Mouse (Mus musculus): ENCODE measurements around the gene Col4a4.

Col4a4 gene

DNA sequence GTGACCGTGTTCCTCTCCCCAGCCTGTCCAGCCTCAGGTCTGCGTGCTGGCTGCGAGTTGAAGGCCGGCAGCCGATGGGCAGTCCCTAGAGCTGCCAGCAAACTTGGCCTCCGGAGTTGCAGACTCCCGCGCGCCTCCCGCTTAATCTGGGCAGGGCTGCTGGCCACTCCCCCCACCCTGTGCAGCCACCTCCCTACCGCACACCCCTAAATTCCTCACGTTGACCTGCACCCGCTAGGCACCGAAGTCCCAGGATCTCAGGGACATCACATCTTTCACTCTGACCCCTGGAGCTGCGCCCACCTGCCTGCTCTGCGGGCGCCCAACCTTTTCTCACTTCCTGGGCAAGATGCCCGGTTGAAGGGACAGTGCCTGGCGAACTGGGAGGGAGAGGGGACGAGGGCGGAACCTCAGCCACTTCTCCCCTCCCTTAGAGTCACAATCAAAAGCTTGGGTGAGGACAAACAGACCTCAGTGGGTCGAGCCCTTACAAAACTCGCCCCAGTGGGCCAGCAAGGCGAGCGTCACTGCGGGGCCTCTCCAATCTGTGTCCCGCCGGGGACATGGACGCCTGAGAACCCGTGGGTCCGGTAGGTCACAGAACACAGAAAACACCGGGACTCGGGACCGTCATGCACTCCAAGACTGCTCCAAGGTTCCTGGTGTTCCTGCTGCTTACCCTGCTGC, at the start of gene Col4a4, which contains the start of gene Col4a3:
Col4a4 (minus strand) TSS at position 137 of the 687 bp plus-strand sequence.
Col4a3 (plus strand) TSS at position 209 of the 687 bp plus-strand sequence.
- in situ Hi-C loops (cut with MboI; ENCODE audit: low pct_unique_long_range_greater_than_20kb in 1 of 2, low sequenced_read_pairs in 2 of 2, unreplicated experiment in 1 of 2), result no loop called here

DNA sequence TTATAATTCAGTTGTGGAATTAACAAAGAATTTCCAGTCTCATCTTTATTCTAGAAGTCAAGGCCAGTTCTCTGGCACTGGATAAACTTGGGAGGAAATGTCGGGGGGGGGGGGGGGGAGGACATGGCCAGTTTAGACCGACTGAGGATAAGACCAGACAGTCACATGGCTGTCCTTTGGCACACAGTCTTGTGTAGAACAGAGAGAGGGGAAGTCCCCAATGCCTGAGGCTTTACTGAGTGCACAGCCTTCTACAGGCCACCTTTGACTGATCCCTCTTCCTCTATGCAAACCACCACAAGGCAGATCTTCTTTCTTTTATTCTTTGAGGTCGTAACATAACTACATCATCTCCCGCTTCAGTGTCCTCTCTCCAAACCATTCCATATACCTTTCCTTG, 49.7 kb upstream of the Col4a4 start:
- in situ Hi-C loops (cut with MboI; ENCODE audit: low pct_unique_long_range_greater_than_20kb in 1 of 2, low sequenced_read_pairs in 2 of 2, unreplicated experiment in 1 of 2), result loop anchor here in 1 of 2 experiments (10.0 kb wide), 1 partner anchor 62 kb away; no protein-coding TSS in a partner anchor

DNA sequence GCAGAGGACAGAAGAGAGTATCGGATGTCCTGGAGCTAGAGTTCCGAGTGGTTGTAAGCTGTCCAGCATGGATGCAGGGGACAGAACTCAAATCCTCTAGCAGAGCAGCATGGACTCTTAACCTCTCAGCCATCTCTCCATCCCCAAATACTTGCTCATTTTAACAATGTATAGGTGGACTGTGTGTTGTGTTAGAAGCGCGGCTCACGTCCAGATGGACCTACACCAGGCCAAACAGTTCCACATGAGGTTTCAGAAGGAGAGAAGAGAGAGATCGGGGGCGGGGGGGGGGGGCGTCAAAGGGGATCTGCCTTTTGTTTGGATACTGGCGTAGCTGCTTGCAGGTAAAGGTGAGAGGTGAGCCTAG, 48.6 kb upstream of the Col4a4 start:
- in situ Hi-C loops (cut with MboI; ENCODE audit: low pct_unique_long_range_greater_than_20kb in 1 of 2, low sequenced_read_pairs in 2 of 2, unreplicated experiment in 1 of 2), result loop anchor here in 1 of 2 experiments (10.0 kb wide), 1 partner anchor 60 kb away; no protein-coding TSS in a partner anchor

DNA sequence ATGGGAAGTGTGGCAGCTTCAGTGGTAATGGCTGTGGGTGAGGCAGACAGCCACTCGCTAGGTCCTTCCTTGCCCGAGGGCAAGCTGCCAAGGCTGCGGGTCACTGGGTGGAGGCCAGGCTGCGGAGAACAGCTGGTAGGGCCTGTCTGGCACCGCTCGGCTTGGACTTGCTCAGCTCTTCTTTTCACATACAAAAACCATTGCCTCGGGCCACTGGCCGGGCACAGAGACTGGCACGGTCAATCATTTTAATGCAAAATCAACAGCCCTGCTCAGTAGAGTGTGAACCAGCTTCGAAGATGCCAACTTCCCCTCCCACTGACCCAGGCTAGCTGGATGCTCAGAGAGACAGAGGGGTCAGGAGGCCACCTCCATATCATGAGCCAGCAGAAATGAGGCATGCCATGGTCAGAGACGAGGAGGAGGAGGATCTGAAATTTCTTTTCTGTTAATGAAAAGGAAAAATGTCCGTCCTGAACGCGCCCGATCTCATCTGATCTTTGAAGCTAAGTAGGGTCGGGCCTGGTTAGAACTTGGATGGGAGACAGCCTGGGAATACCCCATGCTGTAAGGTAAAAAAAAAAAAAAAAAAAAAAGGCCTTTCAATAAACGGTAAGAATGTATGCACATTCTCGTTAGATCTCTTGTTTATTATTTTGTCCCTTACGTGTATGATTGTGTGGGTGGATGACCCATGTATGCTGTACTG, 48.0 kb upstream of the Col4a4 start:
- in situ Hi-C loops (cut with MboI; ENCODE audit: low pct_unique_long_range_greater_than_20kb in 1 of 2, low sequenced_read_pairs in 2 of 2, unreplicated experiment in 1 of 2), result loop anchor here in 1 of 2 experiments (10.0 kb wide), 1 partner anchor 60 kb away; no protein-coding TSS in a partner anchor

DNA sequence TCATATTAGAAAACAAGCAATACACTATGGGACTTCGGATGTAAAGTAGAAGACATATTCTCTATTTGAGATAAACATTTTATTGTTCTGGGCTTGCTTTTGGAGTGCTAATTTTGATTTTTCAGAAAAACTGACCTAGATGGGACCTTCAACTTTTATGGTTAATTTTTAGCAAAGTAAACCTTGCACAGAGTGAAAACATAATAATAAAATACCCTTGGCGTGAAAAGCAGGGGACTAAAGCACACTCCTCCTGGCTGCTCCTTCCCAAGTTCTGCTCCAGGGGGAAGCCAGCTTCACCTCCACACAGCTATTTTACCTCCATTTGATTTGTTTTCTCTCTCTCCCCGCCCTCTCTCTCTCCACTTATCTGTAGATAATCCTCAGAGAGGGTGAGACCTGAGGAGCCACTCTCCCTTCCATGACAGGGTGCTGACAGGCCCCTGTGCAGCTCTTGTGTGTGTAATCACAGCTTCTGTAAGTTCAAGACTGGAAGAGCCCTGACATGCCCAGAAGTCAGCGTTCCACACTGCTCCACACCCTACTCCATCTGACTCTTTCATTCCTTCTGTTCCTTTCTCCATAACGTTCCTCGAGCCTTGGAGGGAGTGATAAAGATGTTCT, 44.6 kb upstream of the Col4a4 start:
- in situ Hi-C loops (cut with MboI; ENCODE audit: low pct_unique_long_range_greater_than_20kb in 1 of 2, low sequenced_read_pairs in 2 of 2, unreplicated experiment in 1 of 2), result loop anchor here in 1 of 2 experiments (10.0 kb wide), 1 partner anchor 56 kb away; no protein-coding TSS in a partner anchor

DNA sequence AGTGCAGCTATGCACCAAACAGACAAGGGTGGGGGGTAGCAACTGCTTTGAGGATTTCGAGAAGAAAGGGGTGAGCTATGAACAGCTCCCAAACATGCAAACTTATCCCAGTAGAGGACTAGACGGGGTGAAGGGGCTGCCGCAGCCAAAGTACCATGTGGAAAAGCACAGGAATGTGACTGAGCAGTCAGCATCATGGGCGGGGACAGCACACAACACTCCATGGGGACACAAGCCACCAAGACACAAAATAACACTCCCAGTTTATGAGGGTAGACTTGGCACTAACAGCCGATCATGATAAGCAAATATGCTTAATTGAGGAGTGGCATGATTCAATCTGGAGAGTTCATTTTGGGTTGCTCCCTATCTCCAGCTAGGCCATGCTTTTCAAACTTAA, 42.8 kb upstream of the Col4a4 start:
- in situ Hi-C loops (cut with MboI; ENCODE audit: low pct_unique_long_range_greater_than_20kb in 1 of 2, low sequenced_read_pairs in 2 of 2, unreplicated experiment in 1 of 2), result no loop called here

DNA sequence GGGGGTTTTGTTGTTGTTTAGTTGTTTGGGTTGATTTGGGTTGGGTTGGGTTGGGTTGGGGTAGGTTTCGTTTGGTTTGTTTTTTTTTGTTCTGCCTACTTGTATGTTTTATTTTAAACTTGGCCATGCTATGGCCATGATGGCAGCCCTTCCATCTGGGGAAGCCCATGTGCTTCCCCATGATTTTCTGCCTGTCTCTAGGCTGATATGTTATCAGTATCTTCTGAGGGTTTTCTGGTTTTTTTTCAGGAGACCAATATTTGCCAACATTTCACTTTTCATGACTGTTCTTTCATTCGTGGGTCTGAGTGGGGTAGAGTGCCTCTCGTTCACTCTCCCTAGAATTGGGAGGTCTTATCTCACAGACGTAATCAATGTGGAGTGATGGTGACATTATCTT, 41.0 kb upstream of the Col4a4 start:
- in situ Hi-C loops (cut with MboI; ENCODE audit: low pct_unique_long_range_greater_than_20kb in 1 of 2, low sequenced_read_pairs in 2 of 2, unreplicated experiment in 1 of 2), result no loop called here

DNA sequence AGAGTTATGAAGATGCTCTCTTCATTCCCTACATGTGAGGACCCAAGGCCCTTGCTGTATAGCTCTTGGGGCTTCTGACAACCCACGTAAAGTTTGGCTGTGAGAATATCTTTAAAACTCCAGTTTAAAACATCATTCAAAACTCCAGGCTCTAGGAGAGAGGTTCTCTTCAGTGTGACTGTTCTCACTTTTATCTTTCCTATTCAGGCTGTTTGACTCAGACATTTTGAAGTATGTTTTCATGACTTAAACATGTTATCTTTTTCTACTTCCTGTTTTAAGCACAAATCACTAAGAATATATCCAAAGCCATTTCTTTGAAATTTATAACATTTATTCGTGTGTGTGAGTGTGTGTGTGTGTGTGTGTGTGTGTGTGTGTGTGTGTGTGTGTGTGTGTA, 38.8 kb upstream of the Col4a4 start:
- in situ Hi-C loops (cut with MboI; ENCODE audit: low pct_unique_long_range_greater_than_20kb in 1 of 2, low sequenced_read_pairs in 2 of 2, unreplicated experiment in 1 of 2), result no loop called here

DNA sequence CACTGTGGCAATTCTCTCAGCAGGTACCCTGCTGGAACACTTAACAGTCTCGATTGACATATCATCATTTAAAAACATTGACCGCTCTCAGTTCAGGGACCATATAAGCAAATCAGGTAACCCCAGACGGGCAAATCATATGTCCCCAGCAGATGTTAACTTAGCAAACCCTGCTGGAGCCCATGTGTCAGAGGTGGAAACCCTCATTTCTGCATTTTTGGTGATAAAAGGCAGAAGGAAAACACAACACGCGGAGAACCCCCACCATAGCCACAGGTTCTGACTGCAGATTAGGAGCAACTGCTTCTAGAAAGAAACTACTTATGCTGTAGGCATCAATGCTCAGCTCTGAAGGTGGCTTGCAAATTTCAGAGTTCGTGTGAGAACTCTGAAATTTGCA, 38.3 kb upstream of the Col4a4 start:
- in situ Hi-C loops (cut with MboI; ENCODE audit: low pct_unique_long_range_greater_than_20kb in 1 of 2, low sequenced_read_pairs in 2 of 2, unreplicated experiment in 1 of 2), result no loop called here

DNA sequence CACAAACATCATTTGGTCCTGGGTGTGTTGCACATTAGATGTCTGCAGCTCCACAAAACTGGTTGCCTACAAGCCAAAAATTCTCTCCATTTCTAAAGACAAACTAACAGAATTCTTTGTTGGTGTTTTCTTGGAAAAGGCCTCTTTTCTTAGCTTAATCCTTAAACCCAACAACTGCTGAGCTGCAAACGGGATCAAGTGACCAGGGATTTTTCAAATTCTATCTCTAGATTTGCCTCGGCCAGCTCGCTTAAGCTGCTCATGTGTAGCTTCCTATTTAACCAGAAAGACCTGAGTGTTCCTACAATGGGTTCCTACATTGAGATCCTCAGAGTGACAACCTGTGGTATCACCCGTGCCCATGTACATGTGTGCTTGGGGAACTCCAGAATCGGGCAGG, 33.3 kb upstream of the Col4a4 start:
- in situ Hi-C loops (cut with MboI; ENCODE audit: low pct_unique_long_range_greater_than_20kb in 1 of 2, low sequenced_read_pairs in 2 of 2, unreplicated experiment in 1 of 2), result no loop called here

DNA sequence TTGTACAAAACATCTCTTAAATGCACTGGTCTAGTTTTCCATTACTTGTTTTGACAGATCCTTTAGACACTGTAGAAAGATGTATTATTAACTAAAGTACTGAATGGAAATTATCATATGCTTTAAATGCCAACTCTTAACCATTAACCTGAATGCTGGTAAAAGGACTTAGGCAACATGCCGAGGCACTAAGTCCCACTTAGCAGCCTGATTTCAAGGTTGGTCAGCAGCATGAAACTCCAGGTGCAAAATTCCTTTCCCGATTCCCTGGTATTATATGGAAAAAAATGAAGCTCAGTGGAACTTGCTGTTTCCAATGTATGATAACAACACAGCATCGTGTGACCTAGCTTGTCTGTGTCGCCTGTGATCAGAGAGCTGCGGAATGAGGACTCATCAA, 31.9 kb upstream of the Col4a4 start:
- in situ Hi-C loops (cut with MboI; ENCODE audit: low pct_unique_long_range_greater_than_20kb in 1 of 2, low sequenced_read_pairs in 2 of 2, unreplicated experiment in 1 of 2), result no loop called here

DNA sequence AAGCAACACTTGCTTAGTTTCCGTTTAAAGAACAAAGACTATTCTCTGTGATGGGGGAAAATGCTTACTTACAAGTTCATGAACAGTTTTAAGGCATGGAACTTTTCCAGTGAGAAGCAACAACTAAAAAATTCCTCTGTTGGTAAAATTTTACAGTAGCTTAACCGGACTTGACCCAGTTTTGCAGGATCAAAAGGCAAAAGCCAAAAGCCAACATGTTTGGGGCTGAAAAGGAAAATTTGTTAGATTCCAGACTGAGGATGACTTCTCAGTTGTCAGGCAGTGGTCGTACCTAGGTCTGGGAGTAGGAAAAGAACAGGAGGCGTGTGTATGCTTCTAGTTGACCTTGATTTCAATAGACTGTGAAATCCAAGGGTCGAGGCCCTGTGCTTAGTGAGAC, 31.4 kb upstream of the Col4a4 start:
- in situ Hi-C loops (cut with MboI; ENCODE audit: low pct_unique_long_range_greater_than_20kb in 1 of 2, low sequenced_read_pairs in 2 of 2, unreplicated experiment in 1 of 2), result no loop called here

DNA sequence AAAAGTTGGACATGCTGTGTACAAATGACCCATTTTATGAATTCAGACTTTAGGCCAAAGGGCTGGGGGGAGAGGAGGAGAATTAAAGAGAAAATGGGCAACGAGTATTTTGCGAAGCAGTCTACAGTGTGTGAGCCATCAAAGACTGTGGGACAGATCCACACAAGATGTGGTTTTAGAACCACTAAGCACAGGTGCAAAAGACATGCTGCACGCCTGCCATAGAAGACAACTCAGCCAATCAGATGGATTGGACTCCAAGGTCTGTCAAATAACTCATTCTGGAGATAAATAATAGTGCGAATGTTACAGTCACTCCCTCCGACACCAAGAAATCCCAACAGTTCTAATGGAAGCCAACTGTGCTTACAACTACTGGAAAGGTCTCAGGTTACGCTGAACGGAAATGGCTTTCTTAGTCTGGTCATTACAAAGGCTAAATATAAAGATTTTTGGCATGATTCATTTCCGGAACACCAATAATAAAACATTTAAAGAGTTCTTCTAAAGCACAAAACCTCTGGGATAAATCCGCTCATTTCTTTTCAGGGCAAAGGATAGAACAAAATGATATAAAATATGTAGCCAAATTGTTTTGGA, 25.5 kb upstream of the Col4a4 start:
- in situ Hi-C loops (cut with MboI; ENCODE audit: low pct_unique_long_range_greater_than_20kb in 1 of 2, low sequenced_read_pairs in 2 of 2, unreplicated experiment in 1 of 2), result no loop called here

DNA sequence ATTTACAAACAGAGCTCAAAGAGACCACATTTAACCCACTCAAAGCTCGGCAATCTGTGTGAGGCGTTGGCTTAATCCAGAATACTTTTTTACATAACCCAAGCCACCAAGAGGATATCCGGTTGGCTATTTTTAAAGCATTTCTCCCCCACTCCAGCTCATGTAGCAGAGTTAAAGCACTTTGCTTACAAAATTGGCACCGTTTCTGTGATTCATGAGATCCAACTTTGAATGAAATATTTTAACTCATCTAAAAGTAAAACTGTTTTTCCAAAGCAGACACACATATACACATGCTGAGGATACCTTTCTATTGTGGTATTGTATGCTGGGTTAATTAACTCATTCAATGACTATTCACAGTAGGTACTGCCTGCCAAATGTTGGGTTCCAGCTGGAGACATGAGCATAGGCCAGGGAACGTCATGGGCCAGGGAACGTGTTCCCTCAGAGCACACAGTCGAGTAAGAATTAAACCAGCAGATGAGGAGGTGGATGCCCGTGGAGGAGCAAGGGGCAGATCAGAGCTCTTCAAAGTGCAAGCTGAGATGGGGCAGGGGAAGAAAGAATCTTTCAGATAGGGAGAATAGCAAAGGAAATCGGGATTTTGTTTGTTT, 22.1 kb upstream of the Col4a4 start:
- in situ Hi-C loops (cut with MboI; ENCODE audit: low pct_unique_long_range_greater_than_20kb in 1 of 2, low sequenced_read_pairs in 2 of 2, unreplicated experiment in 1 of 2), result no loop called here

DNA sequence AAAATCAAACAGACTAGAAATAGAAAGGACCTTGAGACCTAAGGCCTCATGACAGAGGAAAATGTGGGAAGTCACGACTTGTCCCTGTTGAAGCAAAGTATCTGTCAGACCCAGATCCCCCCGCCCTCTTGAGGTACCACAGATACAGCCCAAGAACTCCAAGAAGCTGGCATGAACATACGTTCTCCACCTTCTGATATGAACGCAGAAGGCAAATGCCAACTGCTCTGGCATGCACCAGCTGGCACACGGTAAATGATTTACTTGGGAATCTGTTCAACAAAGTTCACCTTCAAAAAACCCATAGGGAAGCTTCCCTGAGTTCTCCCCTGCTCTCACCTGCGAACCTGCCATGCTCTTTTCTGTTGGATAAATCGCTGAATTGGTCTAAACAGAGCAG, 19.2 kb upstream of the Col4a4 start:
- in situ Hi-C loops (cut with MboI; ENCODE audit: low pct_unique_long_range_greater_than_20kb in 1 of 2, low sequenced_read_pairs in 2 of 2, unreplicated experiment in 1 of 2), result no loop called here

DNA sequence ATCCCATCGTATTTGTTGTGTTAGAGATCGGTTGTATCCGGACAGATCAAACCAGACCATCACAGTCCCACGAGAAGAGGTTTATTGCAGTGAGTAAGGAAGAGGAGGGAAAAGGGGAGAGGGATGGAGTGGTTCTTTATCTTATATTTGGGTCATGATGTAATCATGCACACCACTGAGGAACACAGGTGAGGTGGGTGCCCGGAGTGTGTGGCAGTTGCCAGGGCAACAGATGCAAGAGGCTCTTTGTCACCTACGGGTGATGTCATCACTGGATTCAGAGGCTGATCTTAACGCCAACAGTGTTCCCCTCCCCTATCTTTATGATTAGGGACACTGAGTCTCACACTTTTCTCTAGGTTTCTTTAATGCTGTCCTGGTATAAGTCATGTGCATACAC, 18.7 kb upstream of the Col4a4 start:
- in situ Hi-C loops (cut with MboI; ENCODE audit: low pct_unique_long_range_greater_than_20kb in 1 of 2, low sequenced_read_pairs in 2 of 2, unreplicated experiment in 1 of 2), result no loop called here

DNA sequence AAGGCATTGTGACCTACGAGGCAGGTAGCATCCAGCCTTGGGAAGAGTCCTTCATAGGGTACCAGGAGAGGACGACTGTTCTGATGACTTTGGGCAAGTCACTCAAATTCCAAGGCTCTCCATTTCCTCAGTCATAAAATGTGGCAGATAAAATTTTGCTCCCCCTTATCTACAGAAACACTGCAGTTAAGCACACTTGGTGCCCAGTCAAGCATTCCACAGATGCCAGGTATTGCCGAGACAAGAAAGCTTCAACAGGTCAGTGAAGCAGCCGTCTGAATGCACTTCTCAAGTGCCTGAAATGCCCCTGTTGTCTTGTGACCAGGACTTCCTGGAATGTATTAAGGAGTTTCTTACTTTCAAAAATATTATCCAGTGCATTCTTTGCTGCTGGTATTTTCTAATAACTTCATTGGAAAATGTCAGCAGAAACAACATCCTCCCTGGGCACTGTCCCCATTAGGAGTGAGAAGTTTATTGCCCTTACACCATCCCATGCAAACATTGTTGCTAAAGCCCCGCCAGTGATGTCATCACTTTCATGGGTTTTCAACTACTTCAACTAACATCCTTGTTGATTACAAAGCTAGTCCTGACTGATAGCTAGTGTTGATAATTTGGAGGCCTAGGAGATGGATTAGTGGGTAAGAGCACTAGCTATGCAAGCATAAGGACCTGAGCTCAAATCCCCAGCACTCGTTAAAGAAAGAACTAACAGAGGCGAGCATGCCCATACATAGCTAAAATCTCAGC, 16.7 kb upstream of the Col4a4 start:
- in situ Hi-C loops (cut with MboI; ENCODE audit: low pct_unique_long_range_greater_than_20kb in 1 of 2, low sequenced_read_pairs in 2 of 2, unreplicated experiment in 1 of 2), result no loop called here
